Mouse (Mus musculus): Measurements from ENCODE around the gene Pars2. TPM values are rescaled to one million over a fixed set of nuclear protein-coding genes. Genes with fewer than 3 reads are reported as not detected.

Gene Pars2
- polyA plus RNA-seq, 2 experiments: 14.0 to 14.6 TPM

DNA sequence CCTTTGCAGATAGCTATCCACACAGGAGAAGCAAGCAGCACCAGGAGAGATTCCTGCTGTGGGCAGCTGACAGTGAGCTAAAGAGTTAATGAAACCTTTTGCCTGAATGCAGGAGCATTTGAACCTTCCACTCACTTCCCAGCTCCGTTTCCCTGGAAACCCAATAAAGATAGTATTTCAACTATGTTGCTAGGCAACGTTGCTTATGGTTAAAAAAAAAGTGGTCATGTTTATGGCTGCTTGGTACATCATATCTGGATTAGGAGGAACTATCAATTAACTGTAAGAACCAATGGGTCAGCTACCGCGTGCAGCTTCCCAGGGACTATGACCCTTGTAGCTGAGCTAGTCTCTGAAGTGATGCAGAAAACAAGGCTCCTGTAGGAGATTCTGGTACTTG, 49.9 kb downstream of the Pars2 start:
- no peak for TF ChIP-seq POLR2A (IDR thresholded peaks at IDR 0.05; ENCODE audit: borderline replicate concordance, extremely low read depth, insufficient read depth, insufficient read length)
- Histone ChIP-seq H3K36me3 (ENCODE audit: control insufficient read depth, insufficient read depth, low read length) (no peaks in the 10 kb centered on the region), H3K9me3 (ENCODE audit: control insufficient read depth, low read length) (no peaks in the 10 kb centered on the region), H3K9ac (ENCODE audit: low read depth, low read length, severe bottlenecking) (peak overlapping the region; percentile 34), H3K4me1 (ENCODE audit: control insufficient read depth, insufficient read depth, low read length) (peaks cover 12% of the 10 kb centered on the region), H3K27me3 (ENCODE audit: control insufficient read depth, insufficient read depth, low read length) (no peaks in the 10 kb centered on the region), H3K27ac (replicated peaks; ENCODE audit: low read depth, low read length) (no peak overlapping the region), H3K4me3 (replicated peaks; ENCODE audit: low read length) (no peak overlapping the region), H3K4me2 (replicated peaks; ENCODE audit: low read depth, low read length, severe bottlenecking) (peak overlapping the region; percentile 26)
- ATAC-seq (ENCODE audit: low FRiP score, low read depth) (peak; percentile 60; the same call in 1 of the 2 replicates), DNase-seq (ENCODE audit: low spot score) (peak; percentile 55)
- WGBS: 16% methylated on average over 4 of the region's 4 CpGs

GRCm38 (mm10) chr4:106703956-106704355, 53.1 kb downstream of the Pars2 start:
- Histone ChIP-seq H3K27ac (replicated peaks; ENCODE audit: low read depth, low read length) (no peak overlapping the region), H3K27me3 (ENCODE audit: control insufficient read depth, insufficient read depth, low read length) (no peaks in the 10 kb centered on the region), H3K4me2 (replicated peaks; ENCODE audit: low read depth, low read length, severe bottlenecking) (no peak overlapping the region), H3K4me3 (replicated peaks; ENCODE audit: low read length) (no peak overlapping the region), H3K4me1 (ENCODE audit: control insufficient read depth, insufficient read depth, low read length) (peaks cover 12% of the 10 kb centered on the region), H3K9ac (ENCODE audit: low read depth, low read length, severe bottlenecking) (no peak overlapping the region), H3K9me3 (ENCODE audit: control insufficient read depth, low read length) (no peaks in the 10 kb centered on the region), H3K36me3 (ENCODE audit: control insufficient read depth, insufficient read depth, low read length) (no peaks in the 10 kb centered on the region)
- DNase-seq (ENCODE audit: low spot score): no peak
- no peak for ATAC-seq (ENCODE audit: low FRiP score, low read depth)
- WGBS: 77% methylated on average over 10 of the region's 10 CpGs
- no peak for TF ChIP-seq POLR2A (IDR thresholded peaks at IDR 0.05; ENCODE audit: borderline replicate concordance, extremely low read depth, insufficient read depth, insufficient read length)

DNA sequence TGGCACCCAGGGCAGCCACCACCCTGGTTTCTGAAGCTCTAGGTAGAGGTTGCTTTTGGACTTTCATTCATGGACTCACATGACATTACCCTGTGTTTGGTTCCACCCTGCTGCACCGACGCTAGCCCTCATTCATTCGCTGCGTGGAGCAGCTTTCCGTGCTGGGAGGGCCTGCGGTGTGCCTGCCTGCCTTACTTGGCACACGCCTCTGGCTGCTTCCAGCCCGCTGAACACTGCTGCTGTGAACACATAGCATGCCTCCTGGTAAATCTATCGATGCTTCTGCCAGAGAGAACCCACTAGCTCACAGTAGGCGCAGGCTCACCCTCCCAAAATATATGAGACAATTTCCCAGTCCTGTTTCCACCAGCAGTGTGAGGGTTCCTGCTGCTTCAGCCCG, 53.5 kb downstream of the Pars2 start:
- H3K4me1 ChIP-seq (ENCODE audit: control insufficient read depth, insufficient read depth, low read length): peaks cover 12% of the 10 kb centered on the region
- no peaks in the 10 kb centered on the region for H3K9me3 ChIP-seq (ENCODE audit: control insufficient read depth, low read length)
- H3K27ac ChIP-seq (replicated peaks; ENCODE audit: low read depth, low read length): no peak overlapping the region
- H3K36me3 ChIP-seq (ENCODE audit: control insufficient read depth, insufficient read depth, low read length): no peaks in the 10 kb centered on the region
- no peak overlapping the region for H3K4me3 ChIP-seq (replicated peaks; ENCODE audit: low read length)
- no peaks in the 10 kb centered on the region for H3K27me3 ChIP-seq (ENCODE audit: control insufficient read depth, insufficient read depth, low read length)
- H3K4me2 ChIP-seq (replicated peaks; ENCODE audit: low read depth, low read length, severe bottlenecking): no peak overlapping the region
- DNase-seq (ENCODE audit: low spot score) (no peak), ATAC-seq (ENCODE audit: low FRiP score, low read depth) (no peak)
- 72% methylated on average over 11 of the region's 11 CpGs for WGBS
- TF ChIP-seq POLR2A (IDR thresholded peaks at IDR 0.05; ENCODE audit: borderline replicate concordance, extremely low read depth, insufficient read depth, insufficient read length): no peak
- H3K9ac ChIP-seq (ENCODE audit: low read depth, low read length, severe bottlenecking): no peak overlapping the region

Other genes with a start within 250 kb of the Pars2 start
- gene Pcsk9, start 186.7 kb upstream of the Pars2 start, polyA plus RNA-seq (2012; rRNA removed): 5.2 and 6.2 TPM in 2 replicates
- gene Pcsk9, start 186.7 kb upstream of the Pars2 start, polyA plus RNA-seq (2014; fragmentation: Nextera tagmentation; extraction: Ambion mirVana): 2.8 and 3.4 TPM in 2 replicates
- not detected in 2 replicates for gene Bsnd, start 158.8 kb upstream of the Pars2 start, polyA plus RNA-seq (2012; rRNA removed)
- gene Bsnd, start 158.8 kb upstream of the Pars2 start, polyA plus RNA-seq (2014; fragmentation: Nextera tagmentation; extraction: Ambion mirVana): not detected in 2 replicates
- gene Dhcr24, start 90.0 kb upstream of the Pars2 start, polyA plus RNA-seq (2012; rRNA removed): 57.6 and 66.1 TPM in 2 replicates
- gene Dhcr24, start 90.0 kb upstream of the Pars2 start, polyA plus RNA-seq (2014; fragmentation: Nextera tagmentation; extraction: Ambion mirVana): 19.3 and 19.4 TPM in 2 replicates
- not detected in 2 replicates for gene Lexm, start 33.8 kb upstream of the Pars2 start, polyA plus RNA-seq (2012; rRNA removed)
- not detected in 2 replicates for gene Lexm, start 33.8 kb upstream of the Pars2 start, polyA plus RNA-seq (2014; fragmentation: Nextera tagmentation; extraction: Ambion mirVana)
- 3.8 and 5.9 TPM in 2 replicates for gene Ttc22, start 28.6 kb upstream of the Pars2 start, polyA plus RNA-seq (2012; rRNA removed)
- 6.9 and 7.0 TPM in 2 replicates for gene Ttc22, start 28.6 kb upstream of the Pars2 start, polyA plus RNA-seq (2014; fragmentation: Nextera tagmentation; extraction: Ambion mirVana)
- 147 and 167 TPM in 2 replicates for gene Ttc4, start 27.9 kb downstream of the Pars2 start, polyA plus RNA-seq (2012; rRNA removed)
- gene Ttc4, start 27.9 kb downstream of the Pars2 start, polyA plus RNA-seq (2014; fragmentation: Nextera tagmentation; extraction: Ambion mirVana): 75.0 and 92.1 TPM in 2 replicates
- 2.8 and 7.1 TPM in 2 replicates for gene Mroh7, start 79.9 kb downstream of the Pars2 start, polyA plus RNA-seq (2012; rRNA removed)
- 0.35 and 0.63 TPM in 2 replicates for gene Mroh7, start 79.9 kb downstream of the Pars2 start, polyA plus RNA-seq (2014; fragmentation: Nextera tagmentation; extraction: Ambion mirVana)
- gene Fam151a, start 82.8 kb downstream of the Pars2 start, polyA plus RNA-seq (2012; rRNA removed): 0.35 and 0.43 TPM in 2 replicates
- 0.19 and 1.1 TPM in 2 replicates for gene Fam151a, start 82.8 kb downstream of the Pars2 start, polyA plus RNA-seq (2014; fragmentation: Nextera tagmentation; extraction: Ambion mirVana)
- 6.1 and 6.7 TPM in 2 replicates for gene Acot11, start 153.9 kb downstream of the Pars2 start, polyA plus RNA-seq (2012; rRNA removed)
- gene Acot11, start 153.9 kb downstream of the Pars2 start, polyA plus RNA-seq (2014; fragmentation: Nextera tagmentation; extraction: Ambion mirVana): 3.7 and 4.3 TPM in 2 replicates